ENCODE assay signal across 8 mouse cellular contexts in the genomic region with DNA sequence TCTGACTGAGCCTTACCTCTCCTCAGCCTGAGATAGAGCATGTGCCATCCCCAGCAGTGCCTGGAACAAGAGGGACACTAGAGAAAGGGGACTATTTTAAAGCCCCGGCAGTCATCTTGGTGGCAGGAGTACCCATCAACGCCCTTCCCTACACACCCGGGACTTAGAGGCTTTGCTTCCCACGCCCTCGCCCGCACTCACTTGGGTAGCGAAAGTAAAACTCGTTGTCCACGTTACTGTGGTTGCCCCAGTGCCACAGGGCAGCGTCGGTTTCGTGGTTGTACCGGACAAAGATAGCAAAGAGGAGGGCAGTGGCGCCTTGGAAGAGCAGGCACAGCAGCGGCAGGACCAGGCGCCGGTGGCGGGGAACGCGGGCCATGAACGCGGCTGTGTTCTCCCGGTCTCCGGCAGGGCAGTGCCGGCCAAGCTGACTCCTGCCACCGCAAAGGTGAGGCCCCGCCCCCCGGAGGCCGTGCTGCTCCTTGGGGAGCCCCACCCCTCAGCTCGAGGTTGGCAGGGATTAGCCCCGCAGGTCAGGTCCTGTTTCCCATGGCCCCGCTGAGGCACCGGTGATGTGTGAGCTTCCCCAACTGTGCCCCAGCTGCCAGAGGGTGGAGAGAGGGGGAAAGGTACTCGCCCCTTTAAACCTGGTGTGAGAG. TPM values are rescaled to one million over a fixed set of nuclear protein-coding genes. Genes with fewer than 3 reads are reported as not detected.
DNase-seq lines count a peak whose midpoint lies in the region; ATAC-seq lines count a peak whose summit lies in the region.

A gene (minus strand): TSS at position 442 of the 659 bp plus-strand sequence.

- H3K36me3 ChIP-seq in heart, embryonic 15.5 days: no peaks in the 10 kb centered on the region

- H3K27ac ChIP-seq in heart, embryonic 15.5 days: no peak within 1 kb of the TSS

- peak within 1 kb of the TSS; percentile 51 for H3K4me3 ChIP-seq in heart, embryonic 15.5 days

- peaks cover 57% of the 10 kb centered on the region for H3K27me3 ChIP-seq in heart, embryonic 15.5 days

- H3K4me2 ChIP-seq in heart, embryonic 15.5 days: peak within 1 kb of the TSS; percentile 84

- peaks cover 4% of the 10 kb centered on the region for H3K4me1 ChIP-seq in heart, embryonic 15.5 days (replicated peaks)

- ATAC-seq in heart, embryonic 15.5 days (replicated peaks; ENCODE audit: insufficient number of reproducible peaks, insufficient read depth, low FRiP score, low read depth): no peak; the same call in 1 of the 2 replicates

- WGBS in heart, embryonic 15.5 days: 1% methylated on average over 34 of the region's 34 CpGs

- DNase-seq in ovary, postnatal 36 days (ENCODE audit: low spot score): peak; percentile 62
- no peak for DNase-seq in ovary, postnatal 10 days (ENCODE audit: low spot score)
- DNase-seq in cerebellum, adult 9-10 months: peak; percentile 52
- peak; percentile 83 for DNase-seq in kidney, postnatal 14 days
- peak; percentile 74 to 77 for DNase-seq in lung, postnatal 4 days
- peak; percentile 52 for DNase-seq in urinary bladder, adult 2 months (ENCODE audit: low spot score)
- DNase-seq in gastrocnemius, postnatal 10 days: no peak

- H3K9me3 ChIP-seq in heart, embryonic 15.5 days (replicated peaks): no peaks in the 10 kb centered on the region

- H3K9ac ChIP-seq in heart, embryonic 15.5 days: peak within 1 kb of the TSS; percentile 35; the same call in 1 of the 2 replicates

RNA-seq across cellular contexts. Expression of the gene that starts here (rescaled TPM):
- 0.13 and 0.14 TPM in 2 replicates for polyA plus RNA-seq in heart, embryonic 15.5 days (2015; fragmentation: Nextera tagmentation; extraction: Ambion mirVana)
- polyA plus RNA-seq in urinary bladder, adult 2 months (2012; rRNA removed): 3.9 and 4.8 TPM in 2 replicates
- total RNA-seq in gastrocnemius, postnatal 10 days (2021): not detected

Comparison
In these comparisons a context has a peak if more than half of its experiments do, and no peak if none do; other contexts are left out.
1. DNase-seq: peak in ovary, postnatal 36 days (single experiment), cerebellum, adult 9-10 months (single experiment), kidney, postnatal 14 days (single experiment), lung, postnatal 4 days (2 of 2) and urinary bladder, adult 2 months (single experiment); none in ovary, postnatal 10 days (single experiment) and gastrocnemius, postnatal 10 days (single experiment).